Mouse (Mus musculus) cerebral cortex, adult 2 months (tissue): ENCODE results near the gene 2010005H15Rik.

ENCODE experiments used
- WGBS: fragments of 180-500 bp; shearing (Covaris S2); methylation state at CpG from one replicate; pipeline ENCODE4 v1.1.7; 2018; 5-methylcytosine and 5-hydroxymethylcytosine counted together

Gene 2010005H15Rik

DNA sequence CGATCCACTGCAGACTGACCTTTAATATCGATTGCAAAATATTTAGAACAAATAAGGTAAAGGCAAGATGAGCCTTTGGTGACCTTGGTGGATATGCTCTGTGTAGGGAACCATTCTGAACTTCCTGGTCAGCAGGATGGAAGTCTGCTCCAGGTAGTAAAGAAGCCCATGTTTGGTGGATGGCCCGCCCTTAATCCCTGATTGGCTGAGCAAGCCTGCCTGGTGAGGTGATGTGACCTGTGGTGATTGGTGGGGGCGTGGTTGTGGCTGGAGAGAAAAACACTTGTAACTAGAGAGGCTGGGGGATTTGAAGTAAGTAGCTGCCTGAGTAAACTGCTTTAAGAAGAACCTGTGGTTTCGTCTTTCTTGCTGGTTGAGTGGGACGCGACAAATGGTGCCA lies at the start of gene 2010005H15Rik:
TSS of gene 2010005H15Rik (plus strand) at position 301 of the 400 bp plus-strand sequence.
- WGBS = 92% methylated on average over 7 of the region's 7 CpGs

DNA sequence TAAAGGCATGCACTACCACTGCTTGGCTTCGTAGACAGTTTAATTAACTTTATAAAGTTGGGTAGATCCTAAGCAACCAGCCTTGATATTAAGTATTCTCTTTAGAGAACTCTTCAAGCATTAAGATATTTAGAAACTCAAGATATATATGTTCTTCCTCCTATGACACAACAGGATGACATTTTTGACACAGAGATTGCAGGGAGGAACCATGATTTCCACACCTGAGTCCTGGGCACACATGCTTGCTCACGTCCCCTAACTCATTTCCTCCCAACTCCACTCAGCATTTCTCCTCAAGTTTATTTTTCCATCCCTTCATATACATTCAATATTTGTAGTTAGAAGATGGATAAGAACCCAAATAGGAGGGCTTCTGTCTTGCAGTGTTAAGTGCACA lies 41.4 kb upstream of the 2010005H15Rik start:
- WGBS = 90% methylated on average over 2 of the region's 2 CpGs

DNA sequence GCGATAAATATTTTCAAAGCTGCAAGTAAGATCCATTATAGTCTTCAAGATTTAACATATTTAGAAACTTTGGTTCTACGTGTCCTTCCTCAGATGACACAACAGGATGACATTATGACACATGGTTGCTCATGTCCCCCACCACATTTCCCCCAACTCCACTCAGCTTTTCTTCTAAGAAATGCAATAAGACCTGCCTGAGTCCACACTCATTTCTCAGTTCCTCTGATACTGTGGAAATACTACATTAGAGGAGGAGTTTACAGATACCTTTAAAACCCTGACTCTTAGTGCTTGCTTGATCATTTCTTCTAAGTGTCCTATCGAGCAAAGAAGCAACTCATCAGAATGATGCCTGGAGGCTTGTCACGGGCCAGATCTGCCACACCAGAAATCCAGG lies 37.4 kb upstream of the 2010005H15Rik start, which contains the start of gene Gm5483:
TSS of gene Gm5483 (plus strand) at position 301 of the 400 bp plus-strand sequence.
- 92% methylated on average over 4 of the region's 4 CpGs for WGBS

DNA sequence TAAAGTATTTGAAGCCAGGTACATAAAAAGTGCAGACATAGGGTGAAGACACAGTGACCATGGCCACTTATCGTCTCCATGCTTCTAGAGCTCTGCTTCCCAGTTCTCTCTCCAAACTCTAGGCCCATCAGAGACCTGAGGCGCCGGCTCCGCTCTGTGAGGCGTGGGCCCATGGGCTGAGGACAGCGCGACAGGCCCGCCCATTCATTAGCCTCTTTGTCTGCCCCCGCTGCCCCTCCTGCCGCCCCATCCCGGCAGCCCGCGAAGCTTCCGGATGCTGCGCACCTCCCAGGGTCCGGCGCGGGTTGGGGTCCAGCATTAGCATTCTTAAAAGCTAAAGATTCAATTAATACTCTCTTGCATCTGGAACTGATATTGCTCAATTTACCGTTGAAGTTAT lies 22.0 kb upstream of the 2010005H15Rik start:
- WGBS = 60% methylated on average over 19 of the region's 19 CpGs

DNA sequence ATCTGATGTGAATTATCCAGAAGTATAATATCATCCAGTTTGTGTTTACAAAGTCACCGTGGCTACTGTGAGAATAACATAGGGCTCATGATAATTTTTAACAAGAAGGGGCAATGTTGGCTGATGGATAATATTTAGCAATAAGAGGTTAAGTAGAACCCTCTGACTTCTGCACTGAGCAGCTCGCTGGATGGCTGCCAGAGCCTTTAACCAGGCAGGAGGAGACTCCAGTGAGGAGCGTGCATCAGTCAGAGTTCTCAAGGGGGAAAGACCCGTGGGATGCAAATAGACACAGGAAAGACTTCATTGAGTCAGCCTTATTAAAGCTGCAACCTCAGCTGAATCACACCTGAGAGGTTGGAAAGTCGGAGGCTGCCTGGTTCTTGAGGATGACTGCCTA lies 17.4 kb upstream of the 2010005H15Rik start:
- 75% methylated on average over 5 of the region's 5 CpGs for WGBS

DNA sequence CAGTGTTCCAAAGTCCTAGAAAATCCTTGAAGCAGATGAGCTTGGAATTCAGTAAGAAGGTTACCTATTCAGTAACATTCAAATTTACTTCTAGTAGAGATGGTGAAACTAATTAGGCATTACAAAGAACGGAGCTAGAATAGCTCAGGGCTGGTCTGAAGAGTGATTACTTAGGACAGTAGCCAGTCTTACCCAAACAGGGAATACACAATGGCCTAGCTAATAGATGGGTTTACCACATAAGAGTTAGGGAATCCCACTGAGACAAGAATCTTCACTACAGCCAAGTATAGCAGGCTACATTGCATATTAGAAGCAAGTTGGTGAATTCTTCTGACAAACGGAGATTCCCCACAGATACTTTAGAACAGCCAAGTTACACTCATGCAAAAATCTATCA lies 15.6 kb upstream of the 2010005H15Rik start:
- 66% methylated on average over 2 of the region's 2 CpGs for WGBS

DNA sequence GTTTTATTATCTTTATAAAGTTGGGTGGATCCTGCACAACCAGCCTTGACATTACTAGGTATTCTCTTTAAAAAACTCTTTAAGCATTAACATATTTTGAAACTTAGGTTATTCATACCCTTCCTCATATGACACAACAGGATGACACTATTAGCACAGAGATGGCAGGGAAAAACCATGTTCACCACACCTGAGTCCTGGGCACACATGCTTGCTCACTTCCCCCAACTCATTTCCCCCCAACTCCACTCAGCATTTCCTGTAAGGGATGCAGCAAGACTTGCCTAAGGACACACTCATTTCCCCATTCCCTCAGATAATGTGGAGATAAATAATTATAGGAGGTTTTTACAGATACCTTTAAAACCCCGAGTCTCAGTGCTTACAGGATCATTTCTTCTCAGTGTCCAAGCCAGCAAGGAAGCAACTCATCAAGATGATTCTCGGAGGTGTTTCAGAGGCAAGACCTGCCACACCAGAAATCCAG lies 11.3 kb upstream of the 2010005H15Rik start, which contains the start of gene Gm5416:
TSS of gene Gm5416 (plus strand) at position 437 of the 487 bp plus-strand sequence.
- WGBS = 90% methylated on average over 2 of the region's 2 CpGs

DNA sequence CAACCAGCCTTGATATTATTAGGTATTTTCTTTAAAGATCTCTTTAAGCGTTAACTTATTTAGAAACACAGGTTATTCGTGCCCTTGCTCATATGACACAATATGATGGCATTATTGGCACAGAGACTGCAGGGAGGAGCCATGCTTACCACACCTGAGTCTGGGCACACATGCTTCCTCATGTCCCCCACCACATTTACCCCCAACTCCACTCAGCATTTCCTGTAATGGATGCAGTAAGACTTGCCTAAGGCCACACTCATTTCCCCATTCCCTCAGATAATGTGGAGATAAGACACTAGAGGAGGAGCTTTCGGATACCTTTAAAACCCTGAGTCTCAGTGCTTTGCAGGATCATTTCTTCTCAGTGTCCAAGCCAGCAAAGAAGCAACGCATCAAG lies 55.5 kb downstream of the 2010005H15Rik start, which contains the start of gene Stfa1:
TSS of gene Stfa1 (plus strand) at position 156 of the 400 bp plus-strand sequence.
- WGBS = 84% methylated on average over 4 of the region's 4 CpGs

DNA sequence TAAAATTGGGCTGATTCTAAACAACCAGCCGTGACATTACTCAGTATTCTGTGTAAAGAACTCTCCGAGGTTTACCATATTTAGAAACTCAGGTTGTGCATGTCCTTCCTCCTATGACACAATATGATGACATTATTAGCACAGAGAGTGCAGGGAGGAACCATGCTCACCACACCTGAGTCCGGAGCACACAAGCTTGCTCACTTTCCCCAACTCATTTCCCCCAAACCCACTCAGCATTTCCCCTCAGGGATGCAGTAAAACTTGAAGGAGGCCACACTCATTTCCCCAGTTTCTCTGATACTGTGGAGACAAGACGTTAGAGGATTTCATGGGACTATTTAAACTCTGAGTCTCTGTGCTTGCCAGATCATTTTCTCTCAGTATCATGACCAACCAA lies 67.9 kb downstream of the 2010005H15Rik start:
- WGBS = 84% methylated on average over 4 of the region's 4 CpGs
